Mouse (Mus musculus) CH12.LX (cell line): ENCODE measurements around the gene Sf3b4.
A peak's percentile ranks its signal among the peaks of the same experiment; 100 is the strongest.

Source experiments
- CHD2 ChIP-seq: IDR thresholded peaks from 2 replicates; pipeline ENCODE4 v1.6.1; 2011; ENCODE audit warnings: low read length, improper control_type of control experiment
- EP300 ChIP-seq: IDR thresholded peaks from 2 replicates; pipeline ENCODE4 v1.6.1; 2011; ENCODE audit warnings: low read length, improper control_type of control experiment
- MAFK ChIP-seq: IDR thresholded peaks from 2 replicates; pipeline ENCODE4 v1.6.1; 2011; ENCODE audit warnings: low read length, improper control_type of control experiment; ENCODE audit not compliant: insufficient replicate concordance
- POLR2A ChIP-seq: IDR thresholded peaks from 2 replicates; pipeline ENCODE4 v1.6.1; 2011; ENCODE audit warnings: low read depth, mild to moderate bottlenecking, improper control_type of control experiment, low read length
- RAD21 ChIP-seq: IDR thresholded peaks from 2 replicates; pipeline ENCODE4 v1.6.1; 2011; ENCODE audit warnings: low read depth, mild to moderate bottlenecking, low read length, improper control_type of control experiment, moderate library complexity
- SIN3A ChIP-seq: IDR thresholded peaks from 2 replicates; pipeline ENCODE4 v1.6.1; 2012; ENCODE audit warnings: low read length, improper control_type of control experiment, inconsistent platforms
- USF2 ChIP-seq: conservative IDR thresholded peaks from 2 replicates; pipeline ENCODE4 v1.6.1; 2011; ENCODE audit warnings: low read depth, low read length, improper control_type of control experiment

DNA sequence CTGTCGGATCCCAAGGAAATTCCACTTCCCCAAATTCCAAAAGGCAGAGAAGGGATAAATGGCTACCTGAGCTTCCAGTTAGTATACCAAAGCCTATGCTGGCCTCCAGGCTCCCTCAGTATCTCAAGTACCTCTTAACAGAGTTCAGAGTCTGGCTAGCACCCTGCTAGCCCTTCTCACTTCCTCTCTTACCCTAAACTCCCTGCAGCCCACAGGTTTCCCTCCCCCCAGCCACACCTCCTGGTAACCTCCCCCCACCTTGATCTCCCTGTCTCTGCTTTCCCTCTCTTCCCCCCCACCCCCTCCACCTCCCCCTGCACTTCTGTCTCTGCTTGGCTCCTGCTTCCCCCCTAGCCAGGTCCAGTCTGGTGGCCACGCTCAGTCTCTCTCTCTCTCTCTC is 27.6 kb downstream of the Sf3b4 start:
- TF ChIP-seq RAD21 = no peak
- peak; percentile 60; the same call in 1 of the 2 replicates for TF ChIP-seq EP300
- no peak for TF ChIP-seq USF2
- TF ChIP-seq POLR2A = no peak
- peak; percentile 74 for TF ChIP-seq CHD2
- no peak for TF ChIP-seq SIN3A
- no peak for TF ChIP-seq MAFK
